Mouse (Mus musculus) neural tube, embryonic 11.5 days (tissue): ENCODE results near the gene Gm10408. TPM values are rescaled to one million over a fixed set of nuclear protein-coding genes. Genes with fewer than 3 reads are reported as not detected.
"Not testable (repeated sequence)": the region's sequence is repeated elsewhere in the genome, so short reads cannot be mapped to it uniquely, and the experiment has no call there.

Experiments
- ATAC-seq: fragments of 200-750 bp; cut with Nextera tagmentation; 2 replicates; pipeline ENCODE4 v1.8.0; 2017; ENCODE audit warnings: moderate number of reproducible peaks, mild to moderate bottlenecking, moderate TSS enrichment, moderate library complexity; ENCODE audit not compliant: insufficient read depth, low FRiP score, low TSS enrichment
- DNase-seq: peaks from one replicate; pipeline ENCODE4 v3.0.0-alpha.2; 2015; ENCODE audit warnings: low spot score
- H3K27ac ChIP-seq: fragments of 300-500 bp; sonication (generic); 2 replicates; pipeline ENCODE4 v1.5.1; 2014; ENCODE audit warnings: low read depth, mild to moderate bottlenecking, low read length
- H3K27me3 ChIP-seq: fragments of 300-500 bp; sonication (generic); 2 replicates; pipeline ENCODE4 v1.6.1; 2014; ENCODE audit warnings: mild to moderate bottlenecking, low read length, mixed read lengths; ENCODE audit not compliant: control insufficient read depth, insufficient read depth
- H3K36me3 ChIP-seq: fragments of 300-500 bp; sonication (generic); 2 replicates; pipeline ENCODE4 v1.6.1; 2014; ENCODE audit warnings: mild to moderate bottlenecking, low read length, moderate library complexity, mixed read lengths; ENCODE audit not compliant: control insufficient read depth, insufficient read depth
- H3K4me1 ChIP-seq: fragments of 300-500 bp; sonication (generic); 2 replicates; pipeline ENCODE4 v1.6.1; 2014; ENCODE audit warnings: low read length, mixed read lengths; ENCODE audit not compliant: control insufficient read depth, insufficient read depth
- H3K4me2 ChIP-seq: fragments of 300-500 bp; sonication (generic); 2 replicates; pipeline ENCODE4 v1.6.1; 2014; ENCODE audit warnings: low read depth, mild to moderate bottlenecking, moderate library complexity
- H3K4me3 ChIP-seq: fragments of 300-500 bp; sonication (generic); 2 replicates; pipeline ENCODE4 v1.5.1; 2014; ENCODE audit warnings: low read depth, low read length
- H3K9ac ChIP-seq: fragments of 300-500 bp; sonication (generic); 2 replicates; pipeline ENCODE4 v1.6.1; 2014; ENCODE audit warnings: mild to moderate bottlenecking, low read length
- H3K9me3 ChIP-seq: fragments of 300-500 bp; sonication (generic); 2 replicates; pipeline ENCODE4 v1.6.1; 2016; ENCODE audit warnings: low read length; ENCODE audit not compliant: control insufficient read depth
- WGBS: fragments of 180-500 bp; shearing (Covaris S2); extraction: QIAGEN DNeasy Blood & Tissue Kit; methylation state at CpG from one replicate; pipeline ENCODE4 v1.1.7; 2014; 5-methylcytosine and 5-hydroxymethylcytosine counted together
- polyA plus RNA-seq: library from polyadenylated mRNA; unstranded; fragments of >200 nt; fragmentation: Nextera tagmentation; extraction: Ambion mirVana; gene quantifications from 2 replicates; pipeline ENCODE4 v1.2.1, GENCODE M21; 2014

The Gm10408 gene
- not detected in 2 replicates for polyA plus RNA-seq

DNA sequence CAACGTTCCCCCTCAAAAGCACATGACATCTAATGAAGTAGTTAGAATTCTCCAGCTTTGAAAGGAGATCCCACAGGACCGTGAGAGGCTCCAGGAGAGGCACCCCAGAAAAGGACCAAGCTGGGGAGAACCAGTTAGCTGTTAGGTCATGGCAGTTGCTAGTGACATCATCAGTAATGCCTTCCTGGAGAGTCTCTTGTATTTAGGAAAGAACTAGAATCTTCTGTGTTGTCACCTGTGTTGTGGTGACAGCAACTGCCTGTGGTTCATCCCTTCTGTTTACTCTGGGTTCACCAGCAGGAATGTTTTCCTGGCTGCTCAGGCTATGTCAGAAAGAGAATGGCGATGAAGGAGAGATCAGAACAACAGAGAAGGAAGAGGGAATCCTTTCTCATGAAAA lies at the start of gene Gm10408:
TSS of gene Gm10408 (plus strand) at position 301 of the 400 bp plus-strand sequence.
- H3K9me3 ChIP-seq, H3K9ac ChIP-seq, H3K4me3 ChIP-seq, H3K4me1 ChIP-seq, H3K27me3 ChIP-seq, H3K27ac ChIP-seq, H3K4me2 ChIP-seq, H3K36me3 ChIP-seq, DNase-seq, ATAC-seq: not testable (repeated sequence)
- WGBS = no CpG with 5 or more reads among the region's 3 CpGs

- H3K36me3 ChIP-seq, DNase-seq, H3K27me3 ChIP-seq, H3K4me1 ChIP-seq, H3K9ac ChIP-seq, H3K4me3 ChIP-seq, H3K4me2 ChIP-seq, ATAC-seq, H3K27ac ChIP-seq, H3K9me3 ChIP-seq: not testable (repeated sequence)
- WGBS = no CpG with 5 or more reads among the region's 32 CpGs
These were observed 36.9 kb upstream of the Gm10408 start, which contains the start of gene Gm10409 for GRCm38 (mm10) chr14:3412314-3412713. Gene Gm10409 (plus strand): TSS chr14:3412614.

DNA sequence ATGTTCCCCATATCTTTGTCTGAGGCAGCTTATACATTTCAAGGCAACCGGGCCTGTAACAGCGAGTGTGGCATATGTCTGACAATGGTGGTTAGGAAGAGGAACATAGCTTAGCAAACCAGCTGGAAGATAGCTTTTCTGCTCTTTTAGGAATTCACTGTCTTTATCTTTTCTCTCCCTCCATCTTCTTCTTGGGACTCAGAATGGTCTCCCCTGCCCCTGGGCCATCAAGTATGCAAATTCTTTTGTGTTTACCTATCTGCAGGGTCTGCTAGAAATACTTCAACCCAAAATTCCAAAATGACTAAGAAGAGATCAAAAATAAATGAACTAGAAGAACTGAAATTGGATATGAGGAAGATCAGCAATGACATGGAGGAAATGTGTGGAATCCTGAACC lies 21.4 kb upstream of the Gm10408 start, which contains the start of gene Gm3005:
TSS of gene Gm3005 (plus strand) at position 301 of the 400 bp plus-strand sequence.
- not testable (repeated sequence) for H3K9me3 ChIP-seq, H3K9ac ChIP-seq, H3K27ac ChIP-seq, ATAC-seq, H3K4me1 ChIP-seq, H3K4me2 ChIP-seq, H3K4me3 ChIP-seq, DNase-seq, H3K27me3 ChIP-seq, H3K36me3 ChIP-seq
- WGBS = no CpG with 5 or more reads among the region's 2 CpGs

Other genes with a start within 250 kb of the Gm10408 start
- 7.1 and 9.3 TPM in 2 replicates for gene D830030K20Rik, start 240.9 kb upstream of the Gm10408 start, polyA plus RNA-seq
- not detected in 2 replicates for gene Gm2956, start 116.8 kb upstream of the Gm10408 start, polyA plus RNA-seq
- not detected in 2 replicates for gene Gm10413, start 54.3 kb upstream of the Gm10408 start, polyA plus RNA-seq
- 1.8 and 2.3 TPM in 2 replicates for gene Gm10409, start 36.8 kb upstream of the Gm10408 start, polyA plus RNA-seq
- 0.73 and 1.5 TPM in 2 replicates for gene Gm3005, start 21.3 kb upstream of the Gm10408 start, polyA plus RNA-seq
- gene Gm3012, start 185.1 kb downstream of the Gm10408 start, polyA plus RNA-seq = not detected in 2 replicates
- 1.8 and 2.3 TPM in 2 replicates for gene Gm3020, start 202.7 kb downstream of the Gm10408 start, polyA plus RNA-seq
- gene Gm3043, start 239.4 kb downstream of the Gm10408 start, polyA plus RNA-seq = not detected in 2 replicates